Mouse (Mus musculus) midbrain, embryonic 15.5 days (tissue): ENCODE measurements around the gene Atat1. TPM values are rescaled to one million over a fixed set of nuclear protein-coding genes. Genes with fewer than 3 reads are reported as not detected.
"Not testable (repeated sequence)": the region's sequence is repeated elsewhere in the genome, so short reads cannot be mapped to it uniquely, and the experiment has no call there.

Experiments used
- ATAC-seq: fragments of 200-750 bp; cut with Nextera tagmentation; replicated peaks from 2 replicates; pipeline ENCODE4 v1.8.0; 2017; ENCODE audit warnings: moderate TSS enrichment
- H3K27ac ChIP-seq: fragments of 300-500 bp; sonication (generic); 2 replicates; pipeline ENCODE4 v1.5.1; 2015; ENCODE audit warnings: mild to moderate bottlenecking, inconsistent platforms
- H3K27me3 ChIP-seq: fragments of 300-500 bp; sonication (generic); replicated peaks from 2 replicates; pipeline ENCODE4 v1.6.1; 2015; ENCODE audit warnings: inconsistent platforms
- H3K36me3 ChIP-seq: fragments of 300-500 bp; sonication (generic); replicated peaks from 2 replicates; pipeline ENCODE4 v1.6.1; 2015; ENCODE audit warnings: inconsistent platforms
- H3K4me1 ChIP-seq: fragments of 300-500 bp; sonication (generic); 2 replicates; pipeline ENCODE4 v1.6.1; 2015; ENCODE audit warnings: inconsistent platforms
- H3K4me2 ChIP-seq: fragments of 300-500 bp; sonication (generic); 2 replicates; pipeline ENCODE4 v1.6.1; 2015; ENCODE audit warnings: inconsistent platforms, mild to moderate bottlenecking, moderate library complexity
- H3K4me3 ChIP-seq: fragments of 300-500 bp; sonication (generic); 2 replicates; pipeline ENCODE4 v1.5.1; 2015; ENCODE audit warnings: mild to moderate bottlenecking, inconsistent platforms
- H3K9ac ChIP-seq: fragments of 300-500 bp; sonication (generic); 2 replicates; pipeline ENCODE4 v1.6.1; 2015; ENCODE audit warnings: mild to moderate bottlenecking, inconsistent platforms
- H3K9me3 ChIP-seq: fragments of 300-500 bp; sonication (generic); 2 replicates; pipeline ENCODE4 v1.6.1; 2016; ENCODE audit warnings: inconsistent platforms
- WGBS: fragments of 180-500 bp; shearing (Covaris S2); methylation state at CpG from one replicate; pipeline ENCODE4 v1.1.7; 2015; ENCODE audit warnings: mixed read lengths; 5-methylcytosine and 5-hydroxymethylcytosine counted together
- polyA plus RNA-seq: library from polyadenylated mRNA; unstranded; fragments of >200 nt; fragmentation: Nextera tagmentation; extraction: Ambion mirVana; gene quantifications from 2 replicates; pipeline ENCODE4 v1.2.1, GENCODE M21; 2015

Atat1 gene
- polyA plus RNA-seq = 482 and 507 TPM in 2 replicates

GRCm38 (mm10) chr17:35909919-35910369 is at the start of gene Atat1:
Gene Atat1 (minus strand): TSS chr17:35910075.
- 3% methylated on average over 25 of the region's 25 CpGs for WGBS
- Histone ChIP-seq H3K4me2 (peak within 1 kb of the TSS; percentile 88), H3K36me3 (peaks cover 19% of the 10 kb centered on the region), H3K4me3 (peak within 1 kb of the TSS; percentile 74), H3K27me3 (no peaks in the 10 kb centered on the region), H3K9me3 (no peaks in the 10 kb centered on the region), H3K27ac (peak within 1 kb of the TSS; percentile 92), H3K4me1 (peaks cover 33% of the 10 kb centered on the region), H3K9ac (peak within 1 kb of the TSS; percentile 90)
- peak; percentile 91 for ATAC-seq

DNA sequence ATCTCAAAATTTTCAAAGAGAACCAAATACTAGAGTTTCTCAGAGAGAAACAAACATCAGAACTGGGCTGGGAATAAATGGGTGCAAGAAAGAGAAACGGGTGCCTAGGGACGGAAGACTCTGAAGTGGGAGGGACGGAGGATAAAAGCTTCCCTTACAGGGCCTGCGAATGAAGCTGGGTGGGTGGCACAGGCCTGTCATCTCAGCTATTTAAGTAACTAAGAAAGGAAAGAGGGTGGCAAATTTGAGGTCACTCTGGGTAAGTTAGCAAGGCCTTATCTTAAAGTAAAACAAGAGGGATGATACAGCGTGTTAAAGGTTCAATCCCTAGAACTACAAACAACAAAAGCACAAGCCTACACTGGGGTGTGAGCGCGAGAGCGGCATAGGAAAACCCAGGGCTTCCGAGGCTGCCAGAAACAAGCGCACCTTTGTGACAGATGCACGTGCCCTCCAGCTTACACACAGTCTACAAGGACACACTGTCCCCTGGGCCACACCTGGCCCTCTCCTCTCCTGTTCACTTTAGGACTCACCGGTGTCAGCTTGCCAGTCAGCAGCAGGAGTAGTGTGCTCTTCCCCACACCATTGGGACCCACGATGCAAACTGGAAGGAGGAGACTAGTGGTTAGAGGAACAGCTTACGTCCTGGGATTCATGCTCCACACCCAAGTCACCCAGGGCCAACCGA is 48.8 kb upstream of the Atat1 start:
- peaks cover 67% of the 10 kb centered on the region for H3K36me3 ChIP-seq
- WGBS = 96% methylated on average over 15 of the region's 15 CpGs
- no peaks in the 10 kb centered on the region for H3K9me3 ChIP-seq
- no peak overlapping the region for H3K9ac ChIP-seq
- H3K4me1 ChIP-seq = no peaks in the 10 kb centered on the region
- no peak for ATAC-seq
- H3K27ac ChIP-seq = no peak overlapping the region
- H3K4me3 ChIP-seq = no peak overlapping the region
- no peak overlapping the region for H3K4me2 ChIP-seq
- H3K27me3 ChIP-seq = no peaks in the 10 kb centered on the region

DNA sequence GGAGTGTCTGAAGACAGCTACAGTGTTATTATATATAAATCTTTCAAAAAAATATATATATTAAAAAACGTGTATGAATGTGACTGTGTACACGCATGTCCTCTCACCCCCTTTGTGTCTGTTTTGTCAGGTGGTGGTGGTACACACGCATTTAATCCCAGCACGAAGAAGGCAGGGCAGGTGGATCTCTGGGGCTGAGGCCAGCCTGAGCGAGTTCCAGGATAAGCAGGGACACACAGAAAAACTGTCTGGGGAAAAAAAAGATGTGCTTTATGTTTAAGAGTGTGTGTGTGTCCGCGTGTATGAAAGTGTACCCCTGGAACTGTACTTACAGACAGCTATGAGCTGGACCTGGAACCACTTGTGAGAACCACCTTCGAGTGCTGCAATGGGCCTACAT is 44.8 kb upstream of the Atat1 start:
- no peak overlapping the region for H3K27ac ChIP-seq
- H3K4me3 ChIP-seq = no peak overlapping the region
- ATAC-seq = no peak
- 82% methylated on average over 8 of the region's 8 CpGs for WGBS
- no peaks in the 10 kb centered on the region for H3K4me1 ChIP-seq
- no peaks in the 10 kb centered on the region for H3K9me3 ChIP-seq
- H3K27me3 ChIP-seq = no peaks in the 10 kb centered on the region
- peaks cover 31% of the 10 kb centered on the region for H3K36me3 ChIP-seq
- no peak overlapping the region for H3K4me2 ChIP-seq
- H3K9ac ChIP-seq = no peak overlapping the region

GRCm38 (mm10) chr17:35952559-35952958 is 42.7 kb upstream of the Atat1 start:
- ATAC-seq, H3K4me2 ChIP-seq, H3K4me1 ChIP-seq, H3K9me3 ChIP-seq, H3K27me3 ChIP-seq, H3K27ac ChIP-seq, H3K4me3 ChIP-seq, H3K9ac ChIP-seq: not testable (repeated sequence)
- peaks cover 13% of the 10 kb centered on the region for H3K36me3 ChIP-seq
- 84% methylated on average over 3 of the region's 3 CpGs for WGBS

- not testable (repeated sequence) for H3K4me3 ChIP-seq, H3K9me3 ChIP-seq, ATAC-seq, H3K4me1 ChIP-seq, H3K27ac ChIP-seq, H3K36me3 ChIP-seq, H3K9ac ChIP-seq, H3K4me2 ChIP-seq, H3K27me3 ChIP-seq
These were observed 41.1 kb upstream of the Atat1 start for GRCm38 (mm10) chr17:35950946-35951345.

DNA sequence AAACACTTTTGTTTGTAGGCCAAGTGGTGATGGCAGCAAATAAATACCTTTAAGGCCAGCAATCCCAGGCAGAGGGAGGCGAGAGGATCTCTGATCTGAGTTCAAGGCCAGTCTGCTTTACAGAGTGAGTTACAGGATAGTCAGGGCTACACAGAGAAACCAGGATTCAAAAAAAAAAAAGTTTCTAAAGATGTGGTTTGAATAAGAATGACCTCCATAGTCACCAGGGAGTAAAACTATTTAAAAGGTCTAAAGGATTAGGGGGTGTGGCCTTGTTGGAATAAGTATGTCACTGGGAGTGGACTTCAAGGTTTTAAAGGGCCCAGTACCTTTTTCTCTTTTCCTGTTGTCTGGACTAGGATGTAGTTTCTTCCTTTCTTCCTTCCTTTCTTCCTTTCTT is 30.1 kb upstream of the Atat1 start:
- H3K9ac ChIP-seq = no peak overlapping the region
- no peak overlapping the region for H3K27ac ChIP-seq
- no peak overlapping the region for H3K4me3 ChIP-seq
- H3K4me2 ChIP-seq = no peak overlapping the region
- no peaks in the 10 kb centered on the region for H3K36me3 ChIP-seq
- no peak for ATAC-seq
- WGBS = 60% methylated on average over 1 of the region's 1 CpGs
- H3K9me3 ChIP-seq = no peaks in the 10 kb centered on the region
- H3K27me3 ChIP-seq = no peaks in the 10 kb centered on the region
- no peaks in the 10 kb centered on the region for H3K4me1 ChIP-seq

DNA sequence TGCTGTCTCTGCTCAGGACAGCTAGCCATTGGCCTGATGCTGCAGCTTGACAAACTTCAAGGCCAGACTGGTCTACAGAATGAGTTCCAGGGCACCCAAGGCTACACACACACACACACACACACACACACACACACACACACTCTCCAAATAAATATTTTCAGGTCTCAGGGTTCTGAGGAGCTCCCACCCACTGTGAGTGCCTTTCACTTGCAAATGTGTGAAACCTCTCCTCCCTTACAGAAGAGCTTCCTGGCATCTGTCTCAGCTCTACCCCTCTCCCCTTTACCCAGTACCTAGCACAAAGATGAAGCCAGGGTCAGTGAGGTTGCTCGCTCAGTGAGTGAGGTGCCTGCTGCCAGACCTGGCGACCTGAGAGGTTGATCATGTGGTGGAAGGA is 29.2 kb upstream of the Atat1 start:
- ATAC-seq = no peak
- Histone ChIP-seq H3K36me3 (no peaks in the 10 kb centered on the region), H3K4me2 (no peak overlapping the region), H3K9ac (no peak overlapping the region), H3K4me1 (no peaks in the 10 kb centered on the region), H3K9me3 (no peaks in the 10 kb centered on the region), H3K4me3 (no peak overlapping the region), H3K27ac (no peak overlapping the region), H3K27me3 (no peaks in the 10 kb centered on the region)
- WGBS = 54% methylated on average over 2 of the region's 2 CpGs

DNA sequence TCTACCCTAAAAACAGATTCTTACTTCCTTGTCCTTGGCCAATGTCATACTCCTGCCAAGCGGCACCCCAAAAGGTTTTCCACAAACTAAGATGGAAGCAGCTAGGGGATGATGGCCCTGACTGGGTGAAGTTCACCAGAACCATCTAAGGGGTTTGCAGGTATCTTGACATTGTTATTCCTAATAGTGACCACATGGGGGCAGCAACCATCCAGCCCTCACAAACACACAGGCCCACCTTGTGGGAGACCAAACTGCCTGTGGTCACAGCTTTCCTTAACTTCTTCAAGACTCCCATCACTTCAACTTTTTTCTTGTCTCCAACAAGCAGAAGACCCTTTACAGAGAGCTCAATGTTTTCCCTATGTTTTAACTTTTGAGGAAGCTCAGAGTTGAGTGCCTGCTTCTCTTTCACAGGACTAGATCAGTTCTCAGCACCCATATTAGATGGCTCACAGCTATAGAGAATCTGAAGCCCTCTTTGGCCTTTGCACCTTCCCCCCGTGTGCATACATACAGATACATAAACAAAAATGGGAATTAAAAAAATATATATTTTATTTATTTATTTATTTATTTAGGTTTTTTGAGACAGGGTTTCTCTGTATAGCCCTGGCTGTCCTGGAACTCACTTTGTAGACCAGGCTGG is 27.9 kb upstream of the Atat1 start:
- no peak overlapping the region for H3K4me2 ChIP-seq
- H3K4me3 ChIP-seq = no peak overlapping the region
- ATAC-seq = peak; percentile 73; the same call in 1 of the 2 replicates
- no peaks in the 10 kb centered on the region for H3K4me1 ChIP-seq
- no peaks in the 10 kb centered on the region for H3K36me3 ChIP-seq
- H3K27me3 ChIP-seq = no peaks in the 10 kb centered on the region
- H3K9ac ChIP-seq = no peak overlapping the region
- H3K27ac ChIP-seq = no peak overlapping the region
- 34% methylated on average over 2 of the region's 2 CpGs for WGBS
- no peaks in the 10 kb centered on the region for H3K9me3 ChIP-seq

DNA sequence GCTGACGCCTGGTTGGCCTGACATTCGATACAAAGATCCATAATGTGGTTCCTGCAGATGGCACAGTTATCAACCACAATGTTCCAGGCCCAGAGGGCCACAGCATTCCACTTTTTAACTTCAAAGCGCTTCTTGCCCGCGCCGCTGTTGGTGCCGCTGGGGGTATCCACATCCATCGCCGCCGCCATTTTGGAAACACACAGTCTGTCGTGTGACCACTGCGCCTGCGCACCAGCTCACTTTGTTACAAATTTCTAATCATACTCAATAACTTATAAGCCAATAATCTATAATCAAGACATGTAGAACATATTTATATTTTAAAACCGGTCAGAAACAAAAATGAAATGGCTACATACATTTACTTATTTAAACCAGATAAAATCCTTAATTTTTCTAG is 25.9 kb upstream of the Atat1 start:
- H3K4me3 ChIP-seq, H3K4me2 ChIP-seq, H3K27ac ChIP-seq, H3K27me3 ChIP-seq, ATAC-seq, H3K9me3 ChIP-seq, H3K4me1 ChIP-seq, H3K36me3 ChIP-seq, H3K9ac ChIP-seq: not testable (repeated sequence)
- 89% methylated on average over 14 of the region's 14 CpGs for WGBS

DNA sequence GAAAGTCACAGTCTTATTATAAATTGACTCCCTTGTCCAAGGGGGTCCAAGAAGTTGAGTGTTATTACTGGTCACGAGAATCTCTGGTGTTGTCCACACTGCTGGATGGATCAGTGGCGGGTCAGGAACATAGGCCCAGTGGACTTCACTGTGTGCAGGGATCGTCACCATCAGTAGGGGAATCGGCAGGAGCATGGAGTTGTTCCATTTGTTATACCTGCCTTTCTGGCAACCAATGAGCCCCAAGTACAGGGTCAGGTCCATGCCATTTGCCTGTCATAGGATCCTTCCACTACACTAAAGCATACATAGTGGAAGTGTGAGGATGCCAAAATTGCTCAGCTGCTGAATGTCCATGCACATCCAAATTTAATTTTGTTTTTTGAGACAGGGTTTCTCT is 22.7 kb upstream of the Atat1 start:
- ATAC-seq = no peak
- H3K9ac ChIP-seq = no peak overlapping the region
- no peaks in the 10 kb centered on the region for H3K27me3 ChIP-seq
- WGBS = 87% methylated on average over 4 of the region's 4 CpGs
- H3K4me3 ChIP-seq = no peak overlapping the region
- H3K9me3 ChIP-seq = no peaks in the 10 kb centered on the region
- H3K36me3 ChIP-seq = peaks cover 35% of the 10 kb centered on the region
- no peaks in the 10 kb centered on the region for H3K4me1 ChIP-seq
- H3K4me2 ChIP-seq = no peak overlapping the region
- no peak overlapping the region for H3K27ac ChIP-seq

- H3K9ac ChIP-seq = no peak overlapping the region
- H3K4me3 ChIP-seq = no peak overlapping the region
- H3K27ac ChIP-seq = no peak overlapping the region
- no peaks in the 10 kb centered on the region for H3K9me3 ChIP-seq
- H3K36me3 ChIP-seq = peaks cover 52% of the 10 kb centered on the region
- no peaks in the 10 kb centered on the region for H3K27me3 ChIP-seq
- 98% methylated on average over 12 of the region's 12 CpGs for WGBS
- peak; percentile 32; the same call in 1 of the 2 replicates for ATAC-seq
- H3K4me1 ChIP-seq = no peaks in the 10 kb centered on the region
- H3K4me2 ChIP-seq = no peak overlapping the region
These were observed 20.8 kb upstream of the Atat1 start for GRCm38 (mm10) chr17:35930627-35931026.

DNA sequence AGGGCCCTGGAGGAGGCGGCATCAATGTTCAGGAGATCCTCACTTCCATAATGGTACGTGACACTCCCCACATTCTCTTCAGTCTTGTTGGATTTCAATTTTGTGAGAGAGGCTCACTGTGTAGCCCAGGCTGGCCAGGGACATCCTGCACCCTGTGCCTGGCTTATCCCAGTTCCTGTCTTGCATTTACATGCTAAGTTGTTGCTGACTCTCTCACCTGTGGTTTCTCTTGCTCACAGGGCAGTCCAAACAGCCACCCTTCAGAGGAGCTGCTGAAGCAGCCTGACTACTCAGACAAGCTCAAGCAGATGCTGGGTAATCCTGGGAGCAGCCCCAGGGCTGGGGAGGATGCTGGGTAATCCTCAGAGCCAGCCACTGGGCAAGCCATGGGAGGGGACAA is 19.7 kb upstream of the Atat1 start:
- no peak overlapping the region for H3K27ac ChIP-seq
- H3K9me3 ChIP-seq = no peaks in the 10 kb centered on the region
- H3K27me3 ChIP-seq = no peaks in the 10 kb centered on the region
- H3K4me1 ChIP-seq = no peaks in the 10 kb centered on the region
- no peak overlapping the region for H3K4me3 ChIP-seq
- H3K36me3 ChIP-seq = peaks cover 60% of the 10 kb centered on the region
- ATAC-seq = no peak
- WGBS = 96% methylated on average over 2 of the region's 2 CpGs
- H3K4me2 ChIP-seq = no peak overlapping the region
- no peak overlapping the region for H3K9ac ChIP-seq

- Histone ChIP-seq H3K4me2 (no peak overlapping the region), H3K9me3 (no peaks in the 10 kb centered on the region), H3K27me3 (no peaks in the 10 kb centered on the region), H3K4me3 (no peak overlapping the region), H3K4me1 (peaks cover 5% of the 10 kb centered on the region; the same call in 1 of the 2 replicates), H3K27ac (no peak overlapping the region), H3K9ac (no peak overlapping the region), H3K36me3 (peaks cover 67% of the 10 kb centered on the region)
- no peak for ATAC-seq
- 78% methylated on average over 1 of the region's 1 CpGs for WGBS
These were observed 17.6 kb upstream of the Atat1 start for GRCm38 (mm10) chr17:35927471-35927870.
